Mouse (Mus musculus) left cerebral cortex, adult 2 months (tissue): ENCODE results near the gene Fbl. TPM values are rescaled to one million over a fixed set of nuclear protein-coding genes. Genes with fewer than 3 reads are reported as not detected.

Source experiments
- total RNA-seq, 2 experiments: library from RNA; stranded (reverse); gene quantifications; 2 replicates each; pipeline ENCODE4 v1.2.3; 2021

Fbl gene
- total RNA-seq, 2 experiments from 2014 or later = 50.0 to 52.1 TPM

Other genes with a start within 250 kb of the Fbl start
- gene Zfp974, start 240.2 kb upstream of the Fbl start, total RNA-seq = 10 to 100 TPM; 14.9 to 19.3 TPM
- gene Zfp780b, start 190.5 kb upstream of the Fbl start, total RNA-seq = 10 to 100 TPM; 19.2 to 22.1 TPM
- gene Zfp850, start 155.6 kb upstream of the Fbl start, total RNA-seq = 1 to 10 TPM; 7.0 to 7.1 TPM
- gene Psmc4, start 119.6 kb upstream of the Fbl start, total RNA-seq = 100 to 1,000 TPM; 127 to 130 TPM
- under 1 TPM; 0.26 to 0.36 TPM for gene Fcgbp, start 98.5 kb upstream of the Fbl start, total RNA-seq
- under 1 TPM in 1 of 2 experiments, not detected in 1; 0.09 TPM for gene 9530053A07Rik, start 40.2 kb upstream of the Fbl start, total RNA-seq
- 10 to 100 TPM; 49.8 to 50.2 TPM for gene Dyrk1b, start 9.8 kb downstream of the Fbl start, total RNA-seq
- 10 to 100 TPM; 63.3 to 64.4 TPM for gene Eid2, start 98.2 kb downstream of the Fbl start, total RNA-seq
- 10 to 100 TPM; 32.3 to 33.4 TPM for gene Eid2b, start 108.0 kb downstream of the Fbl start, total RNA-seq
- 1 to 10 TPM in 1 of 2 experiments, under 1 TPM in 1; 0.79 to 1.1 TPM for gene Selenov, start 121.5 kb downstream of the Fbl start, total RNA-seq
- gene Dll3, start 132.5 kb downstream of the Fbl start, total RNA-seq = 1 to 10 TPM; 1.1 to 1.9 TPM
- 10 to 100 TPM; 41.7 to 47.0 TPM for gene Timm50, start 142.4 kb downstream of the Fbl start, total RNA-seq
- gene Supt5, start 169.0 kb downstream of the Fbl start, total RNA-seq = 100 to 1,000 TPM; 124 to 126 TPM
- gene Rps16, start 180.9 kb downstream of the Fbl start, total RNA-seq = 100 to 1,000 TPM; 440 to 450 TPM
- 1 to 10 TPM; 7.1 to 7.7 TPM for gene Plekhg2, start 202.9 kb downstream of the Fbl start, total RNA-seq
- gene Zfp36, start 210.5 kb downstream of the Fbl start, total RNA-seq = 1 to 10 TPM; 2.3 to 2.8 TPM
- 10 to 100 TPM; 18.1 to 18.8 TPM for gene Med29, start 223.0 kb downstream of the Fbl start, total RNA-seq
- gene Paf1, start 223.2 kb downstream of the Fbl start, total RNA-seq = 10 to 100 TPM; 65.7 to 66.8 TPM